Mouse (Mus musculus) testis, adult 2 months (tissue): ENCODE data around the gene Thsd4.
A peak's percentile ranks its signal among the peaks of the same experiment; 100 is the strongest.

Experiments used
- CTCF ChIP-seq: fragments of 200-500 bp; IDR thresholded peaks from 2 replicates; pipeline ENCODE4 v1.5.1; 2012; ENCODE audit warnings: low read depth, mild to moderate bottlenecking, inconsistent platforms, low read length, moderate library complexity; ENCODE audit not compliant: control insufficient read depth, insufficient read depth, insufficient replicate concordance
- POLR2A ChIP-seq: fragments of 200-500 bp; IDR thresholded peaks from 2 replicates; pipeline ENCODE4 v1.6.1; 2012; ENCODE audit warnings: low read depth, mild to moderate bottlenecking, inconsistent platforms, low read length, moderate library complexity; ENCODE audit not compliant: control insufficient read depth

- TF ChIP-seq POLR2A (no peak), CTCF (peak; percentile 63; the same call in 1 of the 2 replicates)
Observed at GRCm38 (mm10) chr9:60166990-60167389, 354.9 kb downstream of the Thsd4 start.
